Mouse (Mus musculus) thymus, postnatal 25 days (tissue): ENCODE results near the gene Gm49336.
A peak's percentile ranks its signal among the peaks of the same experiment; 100 is the strongest.

ENCODE experiments used
- DNase-seq: peaks from one replicate; pipeline ENCODE4 v3.0.0; 2022

The Gm49336 gene

GRCm38 (mm10) chr14:60219886-60220285 is 31.4 kb downstream of the Gm49336 start:
- DNase-seq = no peak

- no peak for DNase-seq
Measured at GRCm38 (mm10) chr14:60217616-60218015, 33.7 kb downstream of the Gm49336 start.

- DNase-seq = no peak
Measured at GRCm38 (mm10) chr14:60216125-60216524, 35.2 kb downstream of the Gm49336 start.

- no peak for DNase-seq
Measured at GRCm38 (mm10) chr14:60215000-60215399, 36.3 kb downstream of the Gm49336 start.

GRCm38 (mm10) chr14:60214040-60214439 is 37.3 kb downstream of the Gm49336 start:
- DNase-seq = no peak

GRCm38 (mm10) chr14:60209166-60209565 is 42.1 kb downstream of the Gm49336 start:
- no peak for DNase-seq

- DNase-seq = no peak
Measured at GRCm38 (mm10) chr14:60204993-60205392, 46.3 kb downstream of the Gm49336 start.

GRCm38 (mm10) chr14:60196884-60197283 is 54.4 kb downstream of the Gm49336 start, which contains the start of gene Atp8a2:
Gene Atp8a2, minus strand, starts transcription at chr14:60197179.
- DNase-seq = no peak

- DNase-seq = no peak
Measured at GRCm38 (mm10) chr14:60195999-60196398, 55.3 kb downstream of the Gm49336 start.

GRCm38 (mm10) chr14:60194606-60195005 is 56.7 kb downstream of the Gm49336 start:
- DNase-seq = no peak

- no peak for DNase-seq
Measured at GRCm38 (mm10) chr14:60189771-60190170, 61.5 kb downstream of the Gm49336 start.

GRCm38 (mm10) chr14:60188201-60188825 is 63.0 kb downstream of the Gm49336 start:
- DNase-seq = no peak

- no peak for DNase-seq
Measured at GRCm38 (mm10) chr14:60181306-60181705, 70.0 kb downstream of the Gm49336 start.

- no peak for DNase-seq
Measured at GRCm38 (mm10) chr14:60178571-60178955, 72.7 kb downstream of the Gm49336 start.

GRCm38 (mm10) chr14:60177614-60178570 is 73.4 kb downstream of the Gm49336 start:
- peak; percentile 8 for DNase-seq

GRCm38 (mm10) chr14:60176891-60177613 is 74.3 kb downstream of the Gm49336 start:
- DNase-seq = peak; percentile 5

GRCm38 (mm10) chr14:60176469-60176890 is 74.8 kb downstream of the Gm49336 start:
- DNase-seq = no peak

- no peak for DNase-seq
Measured at GRCm38 (mm10) chr14:60172286-60173055, 78.8 kb downstream of the Gm49336 start.

GRCm38 (mm10) chr14:60170845-60171610 is 80.3 kb downstream of the Gm49336 start:
- DNase-seq = no peak

- DNase-seq = no peak
Measured at GRCm38 (mm10) chr14:60163367-60163766, 87.9 kb downstream of the Gm49336 start.
